Mouse (Mus musculus): ENCODE data around the gene Olfr10. TPM values are rescaled to one million over a fixed set of nuclear protein-coding genes. Genes with fewer than 3 reads are reported as not detected.

Gene Olfr10
- polyA plus RNA-seq, 1 experiment from 2014 or later, result not detected

GRCm38 (mm10) chr11:49265101-49265500 lies 39.4 kb upstream of the Olfr10 start:
- Histone ChIP-seq H3K9ac (ENCODE audit: low read length) (no peak overlapping the region), H3K4me1 (replicated peaks; ENCODE audit: control insufficient read depth, insufficient read depth, low read length) (no peaks in the 10 kb centered on the region), H3K9me3 (ENCODE audit: control insufficient read depth, low read length) (no peaks in the 10 kb centered on the region), H3K36me3 (ENCODE audit: control insufficient read depth, insufficient read depth, low read length) (no peaks in the 10 kb centered on the region; the same call in 1 of the 2 replicates), H3K4me2 (ENCODE audit: low read depth, low read length, severe bottlenecking) (no peak overlapping the region), H3K4me3 (ENCODE audit: low read depth, low read length) (no peak overlapping the region), H3K27ac (ENCODE audit: low read depth, low read length) (no peak overlapping the region), H3K27me3 (ENCODE audit: control insufficient read depth, insufficient read depth, low read length) (no peaks in the 10 kb centered on the region)
- WGBS, result 84% methylated on average over 8 of the region's 8 CpGs
- ATAC-seq (replicated peaks; ENCODE audit: low FRiP score), result no peak
- DNase-seq (ENCODE audit: low spot score), result no peak

- Histone ChIP-seq H3K4me1 (replicated peaks; ENCODE audit: control insufficient read depth, insufficient read depth, low read length) (no peaks in the 10 kb centered on the region), H3K4me3 (ENCODE audit: low read depth, low read length) (no peak overlapping the region), H3K36me3 (ENCODE audit: control insufficient read depth, insufficient read depth, low read length) (no peaks in the 10 kb centered on the region), H3K27me3 (ENCODE audit: control insufficient read depth, insufficient read depth, low read length) (no peaks in the 10 kb centered on the region), H3K27ac (ENCODE audit: low read depth, low read length) (no peak overlapping the region), H3K9me3 (ENCODE audit: control insufficient read depth, low read length) (no peaks in the 10 kb centered on the region), H3K4me2 (ENCODE audit: low read depth, low read length, severe bottlenecking) (no peak overlapping the region), H3K9ac (ENCODE audit: low read length) (no peak overlapping the region)
- DNase-seq (ENCODE audit: low spot score), result no peak
- ATAC-seq (replicated peaks; ENCODE audit: low FRiP score), result no peak
- WGBS, result 96% methylated on average over 6 of the region's 6 CpGs
Measured at GRCm38 (mm10) chr11:49266671-49267070, 37.9 kb upstream of the Olfr10 start.

- H3K9ac ChIP-seq (ENCODE audit: low read length), result no peak overlapping the region
- no peaks in the 10 kb centered on the region for H3K27me3 ChIP-seq (ENCODE audit: control insufficient read depth, insufficient read depth, low read length)
- no peaks in the 10 kb centered on the region for H3K36me3 ChIP-seq (ENCODE audit: control insufficient read depth, insufficient read depth, low read length)
- no peak overlapping the region for H3K27ac ChIP-seq (ENCODE audit: low read depth, low read length)
- no peaks in the 10 kb centered on the region for H3K9me3 ChIP-seq (ENCODE audit: control insufficient read depth, low read length)
- no peak overlapping the region for H3K4me3 ChIP-seq (ENCODE audit: low read depth, low read length)
- ATAC-seq (replicated peaks; ENCODE audit: low FRiP score) (no peak), DNase-seq (ENCODE audit: low spot score) (no peak)
- H3K4me2 ChIP-seq (ENCODE audit: low read depth, low read length, severe bottlenecking), result no peak overlapping the region
- no peaks in the 10 kb centered on the region for H3K4me1 ChIP-seq (replicated peaks; ENCODE audit: control insufficient read depth, insufficient read depth, low read length)
- 93% methylated on average over 10 of the region's 10 CpGs for WGBS
Measured at GRCm38 (mm10) chr11:49267316-49267715, 37.2 kb upstream of the Olfr10 start.

GRCm38 (mm10) chr11:49267970-49268579 lies 36.5 kb upstream of the Olfr10 start:
- no peak for DNase-seq (ENCODE audit: low spot score)
- Histone ChIP-seq H3K4me3 (ENCODE audit: low read depth, low read length) (no peak overlapping the region), H3K27ac (ENCODE audit: low read depth, low read length) (no peak overlapping the region), H3K9me3 (ENCODE audit: control insufficient read depth, low read length) (no peaks in the 10 kb centered on the region), H3K36me3 (ENCODE audit: control insufficient read depth, insufficient read depth, low read length) (no peaks in the 10 kb centered on the region), H3K9ac (ENCODE audit: low read length) (no peak overlapping the region), H3K4me1 (replicated peaks; ENCODE audit: control insufficient read depth, insufficient read depth, low read length) (no peaks in the 10 kb centered on the region), H3K4me2 (ENCODE audit: low read depth, low read length, severe bottlenecking) (no peak overlapping the region), H3K27me3 (ENCODE audit: control insufficient read depth, insufficient read depth, low read length) (no peaks in the 10 kb centered on the region)
- no peak for ATAC-seq (replicated peaks; ENCODE audit: low FRiP score)
- 92% methylated on average over 15 of the region's 15 CpGs for WGBS

- no peaks in the 10 kb centered on the region for H3K36me3 ChIP-seq (ENCODE audit: control insufficient read depth, insufficient read depth, low read length)
- H3K4me3 ChIP-seq (ENCODE audit: low read depth, low read length), result no peak overlapping the region
- no peak overlapping the region for H3K9ac ChIP-seq (ENCODE audit: low read length)
- no peaks in the 10 kb centered on the region for H3K9me3 ChIP-seq (ENCODE audit: control insufficient read depth, low read length)
- H3K27ac ChIP-seq (ENCODE audit: low read depth, low read length), result no peak overlapping the region
- H3K27me3 ChIP-seq (ENCODE audit: control insufficient read depth, insufficient read depth, low read length), result no peaks in the 10 kb centered on the region
- no peaks in the 10 kb centered on the region for H3K4me1 ChIP-seq (replicated peaks; ENCODE audit: control insufficient read depth, insufficient read depth, low read length)
- DNase-seq (ENCODE audit: low spot score) (no peak), ATAC-seq (replicated peaks; ENCODE audit: low FRiP score) (no peak)
- WGBS, result 93% methylated on average over 9 of the region's 9 CpGs
- H3K4me2 ChIP-seq (ENCODE audit: low read depth, low read length, severe bottlenecking), result no peak overlapping the region
Measured at GRCm38 (mm10) chr11:49269761-49270160, 34.8 kb upstream of the Olfr10 start.

GRCm38 (mm10) chr11:49270368-49270767 lies 34.2 kb upstream of the Olfr10 start:
- Histone ChIP-seq H3K4me1 (replicated peaks; ENCODE audit: control insufficient read depth, insufficient read depth, low read length) (no peaks in the 10 kb centered on the region), H3K9ac (ENCODE audit: low read length) (no peak overlapping the region), H3K4me2 (ENCODE audit: low read depth, low read length, severe bottlenecking) (no peak overlapping the region), H3K9me3 (ENCODE audit: control insufficient read depth, low read length) (no peaks in the 10 kb centered on the region), H3K36me3 (ENCODE audit: control insufficient read depth, insufficient read depth, low read length) (no peaks in the 10 kb centered on the region), H3K27me3 (ENCODE audit: control insufficient read depth, insufficient read depth, low read length) (no peaks in the 10 kb centered on the region), H3K27ac (ENCODE audit: low read depth, low read length) (no peak overlapping the region), H3K4me3 (ENCODE audit: low read depth, low read length) (no peak overlapping the region)
- 92% methylated on average over 4 of the region's 4 CpGs for WGBS
- no peak for DNase-seq (ENCODE audit: low spot score)
- no peak for ATAC-seq (replicated peaks; ENCODE audit: low FRiP score)

- H3K9ac ChIP-seq (ENCODE audit: low read length), result no peak overlapping the region
- ATAC-seq (replicated peaks; ENCODE audit: low FRiP score), result peak; percentile 42; the same call in 1 of the 2 replicates
- WGBS, result 28% methylated on average over 7 of the region's 7 CpGs
- H3K27me3 ChIP-seq (ENCODE audit: control insufficient read depth, insufficient read depth, low read length), result no peaks in the 10 kb centered on the region
- H3K36me3 ChIP-seq (ENCODE audit: control insufficient read depth, insufficient read depth, low read length), result no peaks in the 10 kb centered on the region
- no peak overlapping the region for H3K27ac ChIP-seq (ENCODE audit: low read depth, low read length)
- H3K4me1 ChIP-seq (replicated peaks; ENCODE audit: control insufficient read depth, insufficient read depth, low read length), result no peaks in the 10 kb centered on the region
- H3K4me2 ChIP-seq (ENCODE audit: low read depth, low read length, severe bottlenecking), result no peak overlapping the region
- DNase-seq (ENCODE audit: low spot score), result peak; percentile 64
- H3K9me3 ChIP-seq (ENCODE audit: control insufficient read depth, low read length), result no peaks in the 10 kb centered on the region
- no peak overlapping the region for H3K4me3 ChIP-seq (ENCODE audit: low read depth, low read length)
Measured at GRCm38 (mm10) chr11:49271334-49271733, 33.2 kb upstream of the Olfr10 start.

GRCm38 (mm10) chr11:49273834-49274519 lies 30.6 kb upstream of the Olfr10 start:
- no peaks in the 10 kb centered on the region for H3K27me3 ChIP-seq (ENCODE audit: control insufficient read depth, insufficient read depth, low read length)
- 84% methylated on average over 11 of the region's 11 CpGs for WGBS
- no peaks in the 10 kb centered on the region for H3K36me3 ChIP-seq (ENCODE audit: control insufficient read depth, insufficient read depth, low read length)
- H3K4me1 ChIP-seq (replicated peaks; ENCODE audit: control insufficient read depth, insufficient read depth, low read length), result no peaks in the 10 kb centered on the region
- no peaks in the 10 kb centered on the region for H3K9me3 ChIP-seq (ENCODE audit: control insufficient read depth, low read length)
- H3K4me3 ChIP-seq (ENCODE audit: low read depth, low read length), result no peak overlapping the region
- no peak overlapping the region for H3K4me2 ChIP-seq (ENCODE audit: low read depth, low read length, severe bottlenecking)
- DNase-seq (ENCODE audit: low spot score) (no peak), ATAC-seq (replicated peaks; ENCODE audit: low FRiP score) (no peak)
- no peak overlapping the region for H3K9ac ChIP-seq (ENCODE audit: low read length)
- H3K27ac ChIP-seq (ENCODE audit: low read depth, low read length), result no peak overlapping the region

- H3K9ac ChIP-seq (ENCODE audit: low read length), result no peak within 1 kb of the TSS
- H3K4me3 ChIP-seq (ENCODE audit: low read depth, low read length), result no peak within 1 kb of the TSS
- no peaks in the 10 kb centered on the region for H3K36me3 ChIP-seq (ENCODE audit: control insufficient read depth, insufficient read depth, low read length)
- no peak for ATAC-seq (replicated peaks; ENCODE audit: low FRiP score)
- no peak within 1 kb of the TSS for H3K27ac ChIP-seq (ENCODE audit: low read depth, low read length)
- no peak for DNase-seq (ENCODE audit: low spot score)
- 87% methylated on average over 3 of the region's 3 CpGs for WGBS
- no peaks in the 10 kb centered on the region for H3K27me3 ChIP-seq (ENCODE audit: control insufficient read depth, insufficient read depth, low read length)
- H3K4me1 ChIP-seq (replicated peaks; ENCODE audit: control insufficient read depth, insufficient read depth, low read length), result no peaks in the 10 kb centered on the region
- no peaks in the 10 kb centered on the region for H3K9me3 ChIP-seq (ENCODE audit: control insufficient read depth, low read length)
- H3K4me2 ChIP-seq (ENCODE audit: low read depth, low read length, severe bottlenecking), result no peak within 1 kb of the TSS
Measured at GRCm38 (mm10) chr11:49278222-49278621, 26.3 kb upstream of the Olfr10 start, which contains the start of gene Olfr1393. Gene Olfr1393, plus strand, starts transcription at chr11:49278304.
